Mouse (Mus musculus): ENCODE data around the gene Adap1. TPM values are rescaled to one million over a fixed set of nuclear protein-coding genes. Genes with fewer than 3 reads are reported as not detected.

Gene Adap1
- polyA plus RNA-seq, 1 experiment from 2014 or later, result 2.4 TPM

DNA sequence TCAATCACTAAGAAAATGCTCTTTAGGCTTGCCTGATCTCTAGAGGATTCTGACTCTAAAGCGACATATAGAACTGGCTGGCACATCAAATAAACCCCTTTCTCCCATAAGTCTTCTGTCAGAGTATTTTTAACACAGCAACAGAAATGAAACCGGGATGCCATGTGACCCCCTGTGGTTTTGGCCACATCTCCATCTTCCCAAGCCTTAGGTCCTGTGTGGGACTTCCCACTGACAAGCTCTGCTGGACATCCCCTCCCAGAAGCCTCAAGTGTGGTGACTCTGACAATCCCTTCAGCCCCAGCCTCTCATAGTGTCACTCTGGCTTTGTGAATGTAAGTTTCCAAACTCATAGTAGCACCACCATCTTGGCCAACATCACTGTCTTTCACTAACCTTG, 31.3 kb downstream of the Adap1 start:
- H3K9me3 ChIP-seq, result no peaks in the 10 kb centered on the region
- H3K4me1 ChIP-seq, result no peaks in the 10 kb centered on the region
- 78% methylated on average over 2 of the region's 2 CpGs for WGBS
- H3K27ac ChIP-seq, result no peak overlapping the region
- 0 out of 2 replicates have a peak, but pooled peaks cover 3% of the 10 kb centered on the region for H3K27me3 ChIP-seq
- no peak for ATAC-seq (ENCODE audit: insufficient number of reproducible peaks, insufficient read depth, low FRiP score, low TSS enrichment)
- no peak overlapping the region for H3K9ac ChIP-seq
- H3K4me3 ChIP-seq, result no peak overlapping the region
- no peak overlapping the region for H3K4me2 ChIP-seq (replicated peaks)
- H3K36me3 ChIP-seq, result no peaks in the 10 kb centered on the region

DNA sequence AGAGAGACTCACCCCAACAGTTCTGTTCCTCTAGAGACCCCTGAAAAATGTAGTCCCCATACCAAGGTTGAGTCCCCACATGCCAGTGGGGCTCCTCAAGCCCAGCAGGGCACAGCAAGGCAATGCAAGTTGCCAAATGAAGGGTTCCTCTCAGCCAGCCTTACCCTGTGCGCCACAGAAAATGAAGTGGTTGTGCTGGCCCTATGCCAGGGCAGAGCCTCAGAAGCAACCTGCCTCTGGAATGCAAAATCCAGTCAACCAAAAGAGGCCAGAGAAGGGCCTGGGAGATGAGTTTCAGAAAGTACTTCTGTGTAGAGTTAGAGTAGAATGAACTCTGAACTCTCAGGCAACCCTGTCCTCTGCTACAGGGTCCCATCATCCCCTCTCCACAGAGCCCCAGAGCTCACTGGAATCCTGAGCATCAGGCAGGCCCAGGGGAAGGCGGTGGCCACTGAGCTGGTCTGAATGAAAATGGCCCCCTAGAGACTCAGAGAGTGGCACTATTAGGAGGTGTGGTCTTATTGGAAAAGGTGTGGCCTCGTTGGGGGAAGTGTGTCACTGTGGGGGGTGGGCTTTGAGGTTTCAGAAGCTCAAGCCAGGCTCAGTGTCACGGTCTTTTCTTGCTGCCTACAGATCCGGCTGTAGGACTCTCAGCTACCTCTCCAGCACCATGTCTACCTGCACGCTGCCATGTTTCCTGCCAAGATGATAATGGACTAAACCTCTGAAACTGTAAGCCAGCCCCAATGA, 33.4 kb downstream of the Adap1 start:
- WGBS, result 69% methylated on average over 6 of the region's 6 CpGs
- H3K27me3 ChIP-seq, result no peaks in the 10 kb centered on the region
- H3K9ac ChIP-seq, result no peak overlapping the region
- H3K27ac ChIP-seq, result no peak overlapping the region
- H3K9me3 ChIP-seq, result no peaks in the 10 kb centered on the region
- ATAC-seq (ENCODE audit: insufficient number of reproducible peaks, insufficient read depth, low FRiP score, low TSS enrichment), result no peak
- no peak overlapping the region for H3K4me3 ChIP-seq
- no peaks in the 10 kb centered on the region for H3K4me1 ChIP-seq
- H3K36me3 ChIP-seq, result no peaks in the 10 kb centered on the region
- no peak overlapping the region for H3K4me2 ChIP-seq (replicated peaks)

DNA sequence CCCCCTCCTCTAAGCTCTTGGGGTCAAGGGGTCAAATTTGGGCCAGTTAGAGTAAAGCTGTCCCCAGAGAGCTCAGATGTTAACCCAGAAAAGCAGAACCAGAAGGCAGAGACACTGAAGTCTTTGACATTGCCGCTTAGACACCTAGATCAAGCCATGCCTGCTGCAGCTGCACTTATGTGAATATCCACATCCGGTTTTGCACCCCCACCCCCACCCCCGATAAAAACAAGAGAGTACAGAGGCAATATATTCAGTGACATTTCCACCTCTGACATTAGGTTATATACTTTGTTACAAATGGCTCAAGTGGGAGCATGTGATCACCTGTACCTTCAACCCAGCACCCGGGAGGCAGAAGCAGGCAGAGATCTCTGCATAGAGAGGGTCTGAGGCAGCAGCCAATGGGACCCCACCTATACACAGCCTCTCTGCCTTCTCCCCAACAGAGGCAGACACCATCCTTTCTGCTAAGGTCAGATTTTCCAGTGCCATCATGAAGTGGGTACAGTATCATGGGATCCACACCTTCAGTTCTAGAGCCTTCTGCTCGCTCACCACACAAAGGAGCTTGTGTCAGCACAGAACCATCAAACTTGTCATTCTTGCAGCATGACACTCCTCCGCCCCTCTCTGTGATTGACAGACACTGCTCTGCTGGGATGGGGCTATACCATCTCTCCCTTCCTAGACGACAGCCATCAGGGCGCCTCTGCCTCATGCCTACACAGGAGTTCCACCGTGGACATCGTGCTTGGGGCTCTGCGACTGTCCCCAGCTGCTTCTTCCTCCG, 34.8 kb downstream of the Adap1 start:
- Histone ChIP-seq H3K9me3 (no peaks in the 10 kb centered on the region), H3K9ac (no peak overlapping the region), H3K4me2 (replicated peaks) (no peak overlapping the region), H3K4me1 (0 out of 2 replicates have a peak, but pooled peaks cover 4% of the 10 kb centered on the region), H3K27ac (no peak overlapping the region), H3K4me3 (no peak overlapping the region), H3K27me3 (no peaks in the 10 kb centered on the region), H3K36me3 (no peaks in the 10 kb centered on the region)
- 77% methylated on average over 12 of the region's 12 CpGs for WGBS
- no peak for ATAC-seq (ENCODE audit: insufficient number of reproducible peaks, insufficient read depth, low FRiP score, low TSS enrichment)

DNA sequence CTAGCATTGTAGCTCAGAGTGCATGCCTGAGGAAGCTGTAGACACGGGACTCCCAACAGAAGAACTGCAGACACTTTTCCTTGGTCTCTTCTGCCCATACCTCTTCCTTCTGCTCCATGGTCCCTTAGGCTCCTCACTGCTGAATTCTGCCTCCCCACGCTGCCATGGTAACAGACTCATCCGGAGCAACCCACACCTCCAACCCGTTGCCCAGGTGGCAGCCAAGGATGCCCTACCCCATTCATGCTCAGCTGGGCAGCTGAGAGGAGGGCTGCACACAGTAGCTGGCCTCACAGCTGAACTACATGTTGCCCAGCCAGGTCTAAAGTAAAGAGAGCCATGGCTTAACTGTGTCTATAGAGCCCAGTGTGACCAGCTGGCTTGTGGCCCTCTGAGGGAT, 36.8 kb downstream of the Adap1 start:
- H3K4me3 ChIP-seq, result no peak overlapping the region
- H3K4me2 ChIP-seq (replicated peaks), result no peak overlapping the region
- H3K9ac ChIP-seq, result no peak overlapping the region
- H3K27ac ChIP-seq, result no peak overlapping the region
- H3K27me3 ChIP-seq, result no peaks in the 10 kb centered on the region
- no peaks in the 10 kb centered on the region for H3K9me3 ChIP-seq
- 0 out of 2 replicates have a peak, but pooled peaks cover 4% of the 10 kb centered on the region for H3K4me1 ChIP-seq
- ATAC-seq (ENCODE audit: insufficient number of reproducible peaks, insufficient read depth, low FRiP score, low TSS enrichment), result no peak
- H3K36me3 ChIP-seq, result no peaks in the 10 kb centered on the region
- WGBS, result 75% methylated on average over 4 of the region's 4 CpGs

DNA sequence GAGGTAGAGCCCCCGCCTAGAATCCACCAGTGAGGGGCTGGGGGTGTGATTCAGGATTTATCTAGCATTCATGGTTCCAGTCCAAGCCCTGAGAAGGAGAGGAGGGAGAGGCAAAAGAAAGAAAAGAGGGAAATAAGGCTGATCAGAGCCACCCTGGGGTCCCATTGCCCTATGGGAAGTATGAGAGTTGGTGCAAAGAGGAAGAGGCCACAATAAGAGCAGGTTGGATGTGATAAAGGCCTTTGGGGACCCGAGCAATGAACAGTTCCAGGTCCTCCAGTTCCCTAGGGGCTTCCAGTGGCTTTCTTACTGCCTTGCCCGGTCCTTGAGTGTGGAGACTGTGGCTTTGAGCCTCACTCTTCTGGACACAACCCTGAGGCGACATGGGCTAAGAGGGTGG, 37.6 kb downstream of the Adap1 start:
- no peak overlapping the region for H3K4me2 ChIP-seq (replicated peaks)

DNA sequence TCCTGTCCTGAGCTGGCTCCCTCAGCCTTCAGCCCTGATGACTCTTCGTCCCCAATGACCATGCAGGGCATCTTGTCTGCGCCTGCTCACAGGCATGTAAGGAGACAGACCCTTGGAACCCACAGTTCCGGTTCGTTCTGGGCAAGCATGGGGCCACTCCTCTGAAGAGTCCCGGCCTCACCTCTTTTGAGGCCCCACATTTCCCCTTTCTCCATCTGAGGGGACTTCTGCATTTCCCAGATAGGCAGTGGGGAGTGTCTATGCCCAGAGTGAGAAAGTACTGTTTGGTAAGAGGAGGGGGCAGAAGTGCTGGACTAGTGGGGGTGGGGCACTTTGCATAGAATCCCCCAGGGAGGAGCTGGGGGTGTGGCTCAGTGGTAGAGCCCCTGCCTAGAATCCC, 38.3 kb downstream of the Adap1 start:
- no peak for ATAC-seq (ENCODE audit: insufficient number of reproducible peaks, insufficient read depth, low FRiP score, low TSS enrichment)
- no peak overlapping the region for H3K9ac ChIP-seq
- no peaks in the 10 kb centered on the region for H3K27me3 ChIP-seq
- 82% methylated on average over 5 of the region's 5 CpGs for WGBS
- no peak overlapping the region for H3K4me3 ChIP-seq
- H3K4me2 ChIP-seq (replicated peaks), result no peak overlapping the region
- H3K27ac ChIP-seq, result no peak overlapping the region
- H3K4me1 ChIP-seq, result 0 out of 2 replicates have a peak, but pooled peaks cover 4% of the 10 kb centered on the region
- H3K9me3 ChIP-seq, result no peaks in the 10 kb centered on the region
- H3K36me3 ChIP-seq, result no peaks in the 10 kb centered on the region

More for the DNA sequence above, 37.6 kb downstream of the Adap1 start:
- H3K4me1 ChIP-seq, result 0 out of 2 replicates have a peak, but pooled peaks cover 4% of the 10 kb centered on the region
- no peak overlapping the region for H3K4me3 ChIP-seq
- H3K27ac ChIP-seq, result no peak overlapping the region
- no peak for ATAC-seq (ENCODE audit: insufficient number of reproducible peaks, insufficient read depth, low FRiP score, low TSS enrichment)
- H3K9me3 ChIP-seq, result no peaks in the 10 kb centered on the region
- 84% methylated on average over 4 of the region's 4 CpGs for WGBS
- no peak overlapping the region for H3K9ac ChIP-seq
- no peaks in the 10 kb centered on the region for H3K36me3 ChIP-seq
- no peaks in the 10 kb centered on the region for H3K27me3 ChIP-seq

DNA sequence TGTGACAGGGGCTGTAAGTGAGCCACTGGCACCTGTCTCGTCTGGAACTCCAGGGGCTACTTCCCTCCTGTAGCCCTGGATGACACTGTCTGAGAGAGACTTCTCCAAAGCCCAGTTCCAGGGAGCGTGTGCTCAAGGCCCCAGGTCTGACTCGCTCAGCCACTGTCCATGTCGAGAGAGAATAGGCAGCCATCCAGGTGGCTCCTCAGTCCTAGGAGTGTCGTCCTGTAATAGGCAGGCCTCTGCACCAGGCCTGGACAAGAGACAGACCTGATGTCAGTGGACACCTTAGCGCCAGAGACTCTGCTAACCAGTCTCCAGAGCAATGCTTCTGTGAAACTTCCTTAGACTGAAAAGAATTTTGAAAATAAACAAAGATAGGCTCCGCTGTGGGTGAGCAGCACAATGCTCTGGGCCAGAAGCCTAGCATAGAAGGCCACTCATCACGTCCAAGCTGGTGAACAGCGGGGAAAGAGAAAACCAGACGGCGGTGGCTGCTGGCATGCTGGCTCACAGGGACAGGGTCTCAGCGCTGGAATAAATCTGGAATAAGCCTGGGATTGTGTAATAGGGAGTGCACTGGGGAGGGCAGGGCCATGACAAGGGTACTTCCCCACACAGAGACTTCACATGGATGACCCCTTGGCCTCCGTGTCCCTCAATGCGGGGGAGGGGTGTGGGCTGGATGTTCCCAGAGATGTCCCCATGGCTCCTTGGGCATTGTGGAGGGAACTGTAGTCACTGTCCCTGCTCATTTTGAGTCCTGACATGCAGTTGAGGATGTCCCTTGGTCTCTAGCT, 39.1 kb downstream of the Adap1 start:
- no peak overlapping the region for H3K4me3 ChIP-seq
- H3K27me3 ChIP-seq, result no peaks in the 10 kb centered on the region
- H3K9ac ChIP-seq, result peak overlapping the region; percentile 7; the same call in 1 of the 2 replicates
- H3K4me1 ChIP-seq, result 0 out of 2 replicates have a peak, but pooled peaks cover 4% of the 10 kb centered on the region
- no peak overlapping the region for H3K27ac ChIP-seq
- H3K4me2 ChIP-seq (replicated peaks), result no peak overlapping the region
- H3K36me3 ChIP-seq, result no peaks in the 10 kb centered on the region
- WGBS, result 65% methylated on average over 14 of the region's 14 CpGs
- no peaks in the 10 kb centered on the region for H3K9me3 ChIP-seq
- no peak for ATAC-seq (ENCODE audit: insufficient number of reproducible peaks, insufficient read depth, low FRiP score, low TSS enrichment)

DNA sequence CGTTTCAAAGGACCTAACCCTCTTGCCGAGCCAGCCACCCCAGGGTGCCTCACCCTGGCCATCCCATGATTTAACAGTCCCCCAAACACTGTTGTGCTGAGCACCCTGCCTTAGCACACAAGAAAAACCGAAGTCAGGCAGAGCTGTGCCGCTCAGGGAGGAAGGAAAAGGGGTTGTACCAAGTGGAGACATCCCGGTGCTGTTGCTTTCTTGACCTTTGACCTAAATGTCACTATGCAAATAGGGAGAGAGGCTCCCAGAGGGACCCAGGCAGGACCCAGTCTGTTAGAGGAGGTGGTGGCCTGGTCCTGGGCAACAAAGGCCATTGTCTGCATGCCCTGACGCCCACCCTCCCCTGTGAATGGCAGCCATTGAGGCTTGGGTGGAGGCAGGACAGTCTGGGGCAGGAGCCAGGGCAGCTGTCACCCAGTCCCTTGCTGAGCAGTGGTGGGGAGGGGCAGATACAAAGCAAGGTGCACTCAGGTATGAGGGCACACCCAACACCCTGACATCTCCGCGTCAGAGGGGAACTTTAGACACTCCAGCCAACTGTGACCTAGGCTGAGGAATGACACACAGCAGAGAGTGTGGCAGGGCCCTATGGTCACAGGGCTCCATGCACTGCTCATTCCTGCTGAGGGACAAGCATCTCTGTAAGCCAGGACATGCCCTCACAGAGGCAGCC, 39.9 kb downstream of the Adap1 start:
- no peaks in the 10 kb centered on the region for H3K27me3 ChIP-seq
- ATAC-seq (ENCODE audit: insufficient number of reproducible peaks, insufficient read depth, low FRiP score, low TSS enrichment), result no peak
- H3K4me2 ChIP-seq (replicated peaks), result no peak overlapping the region
- no peaks in the 10 kb centered on the region for H3K36me3 ChIP-seq
- H3K9me3 ChIP-seq, result no peaks in the 10 kb centered on the region
- H3K9ac ChIP-seq, result peak overlapping the region; percentile 7; the same call in 1 of the 2 replicates
- WGBS, result 42% methylated on average over 8 of the region's 8 CpGs
- H3K4me3 ChIP-seq, result no peak overlapping the region
- H3K4me1 ChIP-seq, result 0 out of 2 replicates have a peak, but pooled peaks cover 4% of the 10 kb centered on the region
- no peak overlapping the region for H3K27ac ChIP-seq

DNA sequence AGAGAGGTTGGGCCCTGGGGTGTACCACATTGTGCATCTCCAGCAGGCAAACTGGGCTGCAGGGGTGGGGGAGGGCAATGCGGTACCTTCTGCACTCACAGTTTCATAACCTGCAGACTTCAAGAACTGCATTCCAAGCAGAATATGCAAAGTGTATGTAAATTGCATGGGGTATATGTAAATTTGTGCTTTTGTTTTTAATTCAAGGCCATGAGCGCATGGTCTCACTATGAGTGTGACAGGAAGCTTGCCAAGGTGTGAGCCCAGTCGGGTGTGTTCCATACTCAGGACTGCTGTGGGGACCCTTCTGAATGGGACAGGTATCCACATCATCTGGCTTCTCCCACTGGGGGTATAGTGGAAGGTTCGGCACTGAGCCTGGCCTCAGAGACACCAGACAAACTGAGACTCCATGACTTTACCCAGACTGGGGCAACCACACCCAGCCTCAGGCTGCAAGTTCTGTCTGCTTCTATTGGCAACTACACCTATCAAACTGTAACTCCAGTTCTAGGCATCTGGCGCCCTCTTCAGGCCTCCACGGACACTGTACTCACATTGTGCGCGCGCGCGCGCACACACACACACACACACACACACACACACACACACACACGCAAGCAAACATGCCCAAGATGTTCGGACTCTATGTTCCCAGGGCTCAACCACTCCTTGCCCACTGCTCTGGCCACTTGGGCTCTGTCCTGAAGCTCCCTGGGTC, 41.8 kb downstream of the Adap1 start:
- Histone ChIP-seq H3K9me3 (no peaks in the 10 kb centered on the region), H3K27me3 (no peaks in the 10 kb centered on the region), H3K9ac (no peak overlapping the region), H3K4me1 (0 out of 2 replicates have a peak, but pooled peaks cover 4% of the 10 kb centered on the region), H3K4me2 (replicated peaks) (no peak overlapping the region), H3K36me3 (no peaks in the 10 kb centered on the region), H3K4me3 (no peak overlapping the region), H3K27ac (no peak overlapping the region)
- 95% methylated on average over 14 of the region's 14 CpGs for WGBS
- no peak for ATAC-seq (ENCODE audit: insufficient number of reproducible peaks, insufficient read depth, low FRiP score, low TSS enrichment)

DNA sequence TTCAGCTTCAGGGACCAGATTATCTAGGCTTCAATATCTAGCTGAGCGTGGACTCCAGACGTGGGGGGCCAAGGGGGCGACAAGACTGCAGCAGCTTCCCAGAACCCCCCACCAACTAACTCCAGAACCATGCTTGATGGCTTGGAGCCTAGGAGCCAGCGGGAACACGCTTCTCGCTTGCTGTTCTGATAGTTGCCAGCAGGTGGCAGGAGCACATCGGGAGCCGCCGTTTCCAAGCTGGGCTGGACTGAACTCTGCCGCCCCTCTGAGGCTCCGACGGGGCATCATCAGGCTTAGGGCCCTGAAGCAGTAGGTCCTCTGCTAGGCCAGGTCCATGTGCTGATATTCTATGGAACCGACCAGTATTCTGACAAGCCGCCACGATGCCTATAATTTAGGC, 43.2 kb downstream of the Adap1 start:
- H3K27me3 ChIP-seq, result no peaks in the 10 kb centered on the region
- peak; percentile 68; the same call in 1 of the 2 replicates for ATAC-seq (ENCODE audit: insufficient number of reproducible peaks, insufficient read depth, low FRiP score, low TSS enrichment)
- H3K27ac ChIP-seq, result no peak overlapping the region
- WGBS, result 7% methylated on average over 15 of the region's 15 CpGs
- H3K4me2 ChIP-seq (replicated peaks), result no peak overlapping the region
- 0 out of 2 replicates have a peak, but pooled peaks cover 4% of the 10 kb centered on the region for H3K4me1 ChIP-seq
- no peak overlapping the region for H3K9ac ChIP-seq
- no peak overlapping the region for H3K4me3 ChIP-seq
- no peaks in the 10 kb centered on the region for H3K36me3 ChIP-seq
- no peaks in the 10 kb centered on the region for H3K9me3 ChIP-seq
